Mouse (Mus musculus) kidney, embryonic 15.5 days (tissue): Measurements from ENCODE around the gene Adamtsl3. TPM values are rescaled to one million over a fixed set of nuclear protein-coding genes. Genes with fewer than 3 reads are reported as not detected.

Source experiments
- ATAC-seq: fragments of 200-750 bp; cut with Nextera tagmentation; replicated peaks from 2 replicates; pipeline ENCODE4 v1.8.0; 2017; ENCODE audit warnings: moderate TSS enrichment; ENCODE audit not compliant: low FRiP score
- H3K27ac ChIP-seq: fragments of 300-500 bp; sonication (generic); 2 replicates; pipeline ENCODE4 v1.5.1; 2015; ENCODE audit warnings: mild to moderate bottlenecking, inconsistent platforms
- H3K27me3 ChIP-seq: fragments of 300-500 bp; sonication (generic); 2 replicates; pipeline ENCODE4 v1.6.1; 2015; ENCODE audit warnings: inconsistent platforms
- H3K36me3 ChIP-seq: fragments of 300-500 bp; sonication (generic); 2 replicates; pipeline ENCODE4 v1.6.1; 2015; ENCODE audit warnings: inconsistent platforms
- H3K4me1 ChIP-seq: fragments of 300-500 bp; sonication (generic); 2 replicates; pipeline ENCODE4 v1.6.1; 2015; ENCODE audit warnings: inconsistent platforms
- H3K4me2 ChIP-seq: fragments of 300-500 bp; sonication (generic); 2 replicates; pipeline ENCODE4 v1.6.1; 2015; ENCODE audit warnings: moderate library complexity, mild to moderate bottlenecking, inconsistent platforms
- H3K4me3 ChIP-seq: fragments of 300-500 bp; sonication (generic); replicated peaks from 2 replicates; pipeline ENCODE4 v1.5.1; 2015; ENCODE audit warnings: mild to moderate bottlenecking, inconsistent platforms
- H3K9ac ChIP-seq: fragments of 300-500 bp; sonication (generic); 2 replicates; pipeline ENCODE4 v1.6.1; 2015; ENCODE audit warnings: mild to moderate bottlenecking, inconsistent platforms
- H3K9me3 ChIP-seq: fragments of 300-500 bp; sonication (generic); replicated peaks from 2 replicates; pipeline ENCODE4 v1.6.1; 2016; ENCODE audit warnings: inconsistent platforms
- WGBS: fragments of 180-500 bp; shearing (Covaris S2); methylation state at CpG from one replicate; pipeline ENCODE4 v1.1.7; 2015; ENCODE audit warnings: mixed read lengths; 5-methylcytosine and 5-hydroxymethylcytosine counted together
- polyA plus RNA-seq: library from polyadenylated mRNA; unstranded; fragments of >200 nt; fragmentation: Nextera tagmentation; extraction: Ambion mirVana; gene quantifications from 2 replicates; pipeline ENCODE4 v1.2.1, GENCODE M21; 2015

Adamtsl3 gene
- polyA plus RNA-seq, result 0.43 and 0.58 TPM in 2 replicates

DNA sequence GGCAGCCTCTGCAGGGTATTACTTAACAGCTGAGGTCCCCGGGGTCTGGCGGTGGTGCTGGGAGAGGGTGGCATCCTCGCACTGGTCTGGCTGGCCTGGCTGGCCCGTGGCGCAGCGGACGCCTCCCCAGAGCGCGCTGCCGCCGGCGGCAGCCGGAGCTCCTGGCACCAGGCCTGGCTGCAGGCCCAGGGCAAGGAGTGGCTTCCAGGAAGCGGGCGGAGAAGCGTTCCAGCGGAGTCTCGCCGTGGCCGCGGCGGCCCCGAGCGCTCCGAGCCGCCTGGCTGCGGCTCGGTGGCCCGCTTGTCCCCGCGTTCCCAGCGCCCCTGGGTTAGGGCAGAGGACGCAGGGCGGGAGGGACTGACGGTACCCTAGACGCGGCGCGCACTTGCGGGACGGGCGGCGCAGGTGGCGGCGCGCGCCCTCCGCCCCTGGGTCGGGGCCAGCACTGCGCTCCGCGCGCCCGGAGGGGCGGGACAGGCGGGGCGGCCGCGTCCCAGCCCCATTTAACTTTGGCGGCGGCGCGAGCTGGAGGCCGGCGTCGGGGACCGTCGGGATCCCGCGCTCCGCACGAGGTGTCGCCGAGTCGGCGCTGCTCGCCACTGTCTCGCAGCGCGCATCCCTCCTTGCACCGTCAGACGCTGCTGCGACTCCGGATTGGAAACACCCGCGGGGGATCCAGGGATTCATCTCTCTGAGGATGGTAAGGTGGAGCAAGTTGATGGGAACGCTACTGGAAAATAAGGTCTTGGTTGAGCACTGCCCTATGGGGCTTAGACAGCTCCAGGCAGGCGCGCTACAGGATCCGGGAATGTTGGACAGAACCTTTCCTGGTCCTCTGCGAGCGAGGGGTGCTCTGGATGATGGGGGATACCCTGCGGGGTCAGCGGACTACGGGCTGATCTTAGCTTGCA lies at the start of gene Adamtsl3:
Adamtsl3 (plus strand) TSS at position 484 of the 911 bp plus-strand sequence.
- Histone ChIP-seq H3K4me1 (peaks cover 17% of the 10 kb centered on the region), H3K4me2 (peak within 1 kb of the TSS; percentile 94), H3K9me3 (no peaks in the 10 kb centered on the region), H3K27ac (no peak within 1 kb of the TSS), H3K4me3 (peak within 1 kb of the TSS; percentile 55), H3K36me3 (no peaks in the 10 kb centered on the region), H3K9ac (peak within 1 kb of the TSS; percentile 31; the same call in 1 of the 2 replicates), H3K27me3 (peaks cover 58% of the 10 kb centered on the region)
- peak; percentile 60 for ATAC-seq
- 1% methylated on average over 95 of the region's 95 CpGs for WGBS

DNA sequence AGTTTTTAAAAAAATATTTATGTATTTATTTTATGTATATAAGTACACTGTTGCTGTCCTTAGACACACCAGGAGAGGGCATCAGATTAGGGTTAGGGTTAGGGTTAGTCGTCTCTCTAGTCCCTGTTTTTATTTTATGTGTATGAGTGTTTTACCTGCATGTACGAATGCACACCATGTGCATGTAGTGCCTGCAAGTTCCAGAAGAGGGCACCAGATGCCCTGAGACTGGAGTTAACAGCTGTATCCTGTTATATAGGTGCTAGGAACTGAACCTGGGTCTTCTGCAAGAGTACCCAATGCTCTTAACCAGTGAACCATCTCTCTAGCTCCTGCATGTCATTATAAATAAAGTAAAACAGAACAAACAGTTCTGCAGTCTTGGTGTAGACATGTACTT lies 48.3 kb upstream of the Adamtsl3 start:
- ATAC-seq, result no peak
- H3K27ac ChIP-seq, result no peak overlapping the region
- no peak overlapping the region for H3K4me3 ChIP-seq
- H3K9me3 ChIP-seq, result no peaks in the 10 kb centered on the region
- no peak overlapping the region for H3K9ac ChIP-seq
- H3K36me3 ChIP-seq, result no peaks in the 10 kb centered on the region
- H3K4me2 ChIP-seq, result no peak overlapping the region
- no peaks in the 10 kb centered on the region for H3K27me3 ChIP-seq
- no peaks in the 10 kb centered on the region for H3K4me1 ChIP-seq
- 96% methylated on average over 2 of the region's 2 CpGs for WGBS

- no peak for ATAC-seq
- Histone ChIP-seq H3K27me3 (no peaks in the 10 kb centered on the region), H3K9me3 (no peaks in the 10 kb centered on the region), H3K4me1 (no peaks in the 10 kb centered on the region), H3K9ac (no peak overlapping the region), H3K4me3 (no peak overlapping the region), H3K4me2 (no peak overlapping the region), H3K36me3 (no peaks in the 10 kb centered on the region), H3K27ac (no peak overlapping the region)
- 81% methylated on average over 7 of the region's 7 CpGs for WGBS
Measured at GRCm38 (mm10) chr7:82293441-82293840, 42.1 kb upstream of the Adamtsl3 start.

GRCm38 (mm10) chr7:82294083-82294482 lies 41.4 kb upstream of the Adamtsl3 start:
- no peak overlapping the region for H3K4me2 ChIP-seq
- ATAC-seq, result no peak
- no peak overlapping the region for H3K4me3 ChIP-seq
- 88% methylated on average over 10 of the region's 10 CpGs for WGBS
- H3K27me3 ChIP-seq, result no peaks in the 10 kb centered on the region
- H3K9ac ChIP-seq, result no peak overlapping the region
- H3K36me3 ChIP-seq, result no peaks in the 10 kb centered on the region
- no peak overlapping the region for H3K27ac ChIP-seq
- no peaks in the 10 kb centered on the region for H3K4me1 ChIP-seq
- no peaks in the 10 kb centered on the region for H3K9me3 ChIP-seq

DNA sequence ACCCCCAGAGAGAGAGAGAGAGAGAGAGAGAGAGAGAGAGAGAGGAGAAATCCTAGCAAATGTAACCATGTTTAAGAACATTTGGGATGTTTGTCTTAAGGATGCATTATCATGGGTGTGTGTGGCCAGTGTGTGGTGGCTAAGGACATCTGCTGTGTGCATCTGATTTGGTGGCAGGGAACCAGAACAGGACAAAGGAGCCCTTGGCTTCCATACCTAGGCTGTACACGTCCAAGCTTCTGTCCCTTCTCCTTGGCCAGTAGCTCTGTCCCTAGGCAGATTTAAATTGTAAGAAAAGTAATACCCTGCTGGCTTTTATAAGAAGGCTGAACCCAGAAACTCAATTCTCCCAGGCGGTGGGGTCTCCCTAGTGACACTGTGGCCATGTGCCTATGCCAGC lies 40.9 kb upstream of the Adamtsl3 start:
- Histone ChIP-seq H3K27ac (no peak overlapping the region), H3K9me3 (no peaks in the 10 kb centered on the region), H3K36me3 (no peaks in the 10 kb centered on the region), H3K4me3 (no peak overlapping the region), H3K4me2 (no peak overlapping the region), H3K4me1 (no peaks in the 10 kb centered on the region), H3K27me3 (no peaks in the 10 kb centered on the region), H3K9ac (no peak overlapping the region)
- no peak for ATAC-seq
- WGBS, result 80% methylated on average over 2 of the region's 2 CpGs

GRCm38 (mm10) chr7:82308398-82308797 lies 27.1 kb upstream of the Adamtsl3 start:
- no peaks in the 10 kb centered on the region for H3K36me3 ChIP-seq
- no peaks in the 10 kb centered on the region for H3K9me3 ChIP-seq
- H3K27ac ChIP-seq, result no peak overlapping the region
- H3K27me3 ChIP-seq, result no peaks in the 10 kb centered on the region
- no peaks in the 10 kb centered on the region for H3K4me1 ChIP-seq
- H3K9ac ChIP-seq, result no peak overlapping the region
- no peak for ATAC-seq
- H3K4me2 ChIP-seq, result no peak overlapping the region
- WGBS, result 80% methylated on average over 4 of the region's 4 CpGs
- no peak overlapping the region for H3K4me3 ChIP-seq

- H3K4me2 ChIP-seq, result no peak overlapping the region
- ATAC-seq, result no peak
- H3K4me1 ChIP-seq, result no peaks in the 10 kb centered on the region
- H3K9me3 ChIP-seq, result no peaks in the 10 kb centered on the region
- 74% methylated on average over 12 of the region's 12 CpGs for WGBS
- H3K36me3 ChIP-seq, result no peaks in the 10 kb centered on the region
- no peak overlapping the region for H3K27ac ChIP-seq
- H3K27me3 ChIP-seq, result no peaks in the 10 kb centered on the region
- H3K4me3 ChIP-seq, result no peak overlapping the region
- no peak overlapping the region for H3K9ac ChIP-seq
Measured at GRCm38 (mm10) chr7:82318515-82318914, 17.0 kb upstream of the Adamtsl3 start.

DNA sequence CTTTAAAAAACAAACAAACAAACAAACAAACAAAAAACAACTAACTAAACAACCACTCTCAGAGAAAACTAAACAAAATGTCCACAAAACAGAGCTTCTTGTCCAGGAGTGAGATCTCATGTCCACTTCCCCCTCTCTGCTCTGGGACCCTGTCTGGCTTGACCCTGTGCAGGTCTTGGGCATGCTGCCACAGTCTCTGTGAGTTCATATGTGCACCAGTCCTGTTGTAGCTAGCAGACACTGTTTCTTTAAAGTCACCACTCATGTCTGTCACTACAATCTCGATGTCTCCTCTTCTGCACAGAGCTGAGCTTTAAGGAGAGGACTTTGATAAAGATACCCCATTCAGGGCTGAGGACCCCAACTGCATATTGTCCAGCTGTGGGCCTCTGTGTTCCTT lies 8.9 kb upstream of the Adamtsl3 start:
- Histone ChIP-seq H3K4me2 (no peak overlapping the region), H3K4me1 (no peaks in the 10 kb centered on the region), H3K9ac (no peak overlapping the region), H3K27me3 (no peaks in the 10 kb centered on the region), H3K36me3 (no peaks in the 10 kb centered on the region), H3K4me3 (no peak overlapping the region), H3K27ac (no peak overlapping the region), H3K9me3 (no peaks in the 10 kb centered on the region)
- ATAC-seq, result no peak
- WGBS, result 63% methylated on average over 1 of the region's 1 CpGs

DNA sequence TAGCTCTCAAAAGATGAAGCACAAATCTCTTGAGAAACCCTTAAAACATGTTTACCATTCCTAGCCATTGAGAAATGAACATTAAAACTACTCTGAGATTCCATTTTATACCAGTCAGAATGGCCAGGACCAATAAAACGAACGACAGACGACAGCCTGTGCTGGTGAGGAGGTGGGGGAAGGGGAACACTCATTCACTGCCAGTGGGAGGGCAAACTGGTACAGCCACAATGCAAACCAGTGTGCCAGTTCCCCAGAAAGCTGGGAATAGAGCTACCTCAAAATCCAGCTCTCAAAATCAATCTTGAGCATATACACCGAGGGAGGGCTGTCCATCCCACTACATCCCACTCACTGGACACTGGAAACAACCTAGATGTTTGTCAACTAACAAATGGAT lies 8.3 kb upstream of the Adamtsl3 start:
- ATAC-seq, result no peak
- H3K4me3 ChIP-seq, result no peak overlapping the region
- H3K4me2 ChIP-seq, result no peak overlapping the region
- no peaks in the 10 kb centered on the region for H3K36me3 ChIP-seq
- H3K27ac ChIP-seq, result no peak overlapping the region
- no peak overlapping the region for H3K9ac ChIP-seq
- no peaks in the 10 kb centered on the region for H3K27me3 ChIP-seq
- no peaks in the 10 kb centered on the region for H3K4me1 ChIP-seq
- no peaks in the 10 kb centered on the region for H3K9me3 ChIP-seq
- 48% methylated on average over 4 of the region's 4 CpGs for WGBS

DNA sequence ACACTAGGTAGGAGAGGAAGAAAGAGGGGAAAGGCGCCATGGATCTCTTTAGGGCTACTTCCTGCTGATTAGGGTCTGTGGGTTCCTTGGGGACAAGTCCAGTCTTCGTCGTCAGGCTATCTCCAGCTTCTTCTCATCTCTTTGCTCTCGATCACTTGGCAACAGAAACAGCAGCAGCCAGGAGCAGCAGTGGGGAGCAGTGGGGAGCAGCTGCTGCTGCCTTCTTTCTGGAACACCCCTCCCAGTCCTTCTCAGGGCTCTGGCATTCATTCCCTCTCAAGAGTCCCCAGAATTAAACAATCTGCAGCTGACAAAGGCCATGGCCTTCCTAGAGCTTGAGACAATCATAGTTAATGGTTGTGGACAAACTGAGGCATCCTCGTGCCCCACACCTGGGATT lies 7.6 kb upstream of the Adamtsl3 start:
- WGBS, result 64% methylated on average over 5 of the region's 5 CpGs
- Histone ChIP-seq H3K4me3 (no peak overlapping the region), H3K27ac (no peak overlapping the region), H3K36me3 (no peaks in the 10 kb centered on the region), H3K4me1 (no peaks in the 10 kb centered on the region), H3K27me3 (no peaks in the 10 kb centered on the region), H3K9ac (no peak overlapping the region), H3K9me3 (no peaks in the 10 kb centered on the region), H3K4me2 (no peak overlapping the region)
- no peak for ATAC-seq

DNA sequence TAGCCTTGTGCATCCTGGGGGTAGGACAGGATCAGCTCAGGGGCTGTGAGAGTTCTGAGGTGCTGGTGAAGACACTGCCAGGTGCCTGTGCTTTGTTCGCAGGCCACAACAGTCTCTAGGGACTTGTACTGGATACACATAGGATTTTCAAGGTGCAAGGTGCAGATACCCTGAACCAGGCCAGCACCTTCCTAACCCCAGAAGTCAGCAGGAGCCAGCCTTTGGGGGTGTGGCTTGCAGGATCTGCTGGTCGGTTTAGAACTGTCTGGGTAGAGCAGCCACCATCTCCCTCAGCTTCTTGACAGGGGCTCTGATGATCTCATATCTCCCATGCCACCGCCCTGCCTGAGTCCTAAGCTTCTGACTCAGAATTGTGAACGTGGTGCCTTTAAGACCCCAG lies 5.7 kb upstream of the Adamtsl3 start:
- no peak for ATAC-seq
- no peaks in the 10 kb centered on the region for H3K36me3 ChIP-seq
- no peak overlapping the region for H3K4me3 ChIP-seq
- H3K4me1 ChIP-seq, result no peaks in the 10 kb centered on the region
- peaks cover 18% of the 10 kb centered on the region for H3K27me3 ChIP-seq
- no peaks in the 10 kb centered on the region for H3K9me3 ChIP-seq
- H3K4me2 ChIP-seq, result no peak overlapping the region
- 67% methylated on average over 4 of the region's 4 CpGs for WGBS
- no peak overlapping the region for H3K27ac ChIP-seq
- H3K9ac ChIP-seq, result no peak overlapping the region

GRCm38 (mm10) chr7:82330860-82331259 lies 4.6 kb upstream of the Adamtsl3 start:
- peaks cover 9% of the 10 kb centered on the region for H3K4me1 ChIP-seq
- H3K4me2 ChIP-seq, result no peak overlapping the region
- no peaks in the 10 kb centered on the region for H3K36me3 ChIP-seq
- H3K27me3 ChIP-seq, result peaks cover 29% of the 10 kb centered on the region
- no peak overlapping the region for H3K4me3 ChIP-seq
- no peak overlapping the region for H3K9ac ChIP-seq
- no peak for ATAC-seq
- WGBS, result 63% methylated on average over 6 of the region's 6 CpGs
- H3K9me3 ChIP-seq, result no peaks in the 10 kb centered on the region
- H3K27ac ChIP-seq, result no peak overlapping the region

- Histone ChIP-seq H3K4me3 (no peak overlapping the region), H3K9ac (no peak overlapping the region), H3K36me3 (no peaks in the 10 kb centered on the region), H3K27me3 (peaks cover 53% of the 10 kb centered on the region), H3K27ac (no peak overlapping the region), H3K4me2 (no peak overlapping the region), H3K4me1 (peaks cover 17% of the 10 kb centered on the region), H3K9me3 (no peaks in the 10 kb centered on the region)
- 55% methylated on average over 1 of the region's 1 CpGs for WGBS
- ATAC-seq, result no peak
Measured at GRCm38 (mm10) chr7:82334000-82334399, 1.5 kb upstream of the Adamtsl3 start.
